Mouse (Mus musculus): Measurements from ENCODE around the gene Entpd1. TPM values are rescaled to one million over a fixed set of nuclear protein-coding genes. Genes with fewer than 3 reads are reported as not detected.

Entpd1 gene
- total and polyA plus RNA-seq, 3 experiments: 13.0 to 26.4 (median 22.1) TPM

DNA sequence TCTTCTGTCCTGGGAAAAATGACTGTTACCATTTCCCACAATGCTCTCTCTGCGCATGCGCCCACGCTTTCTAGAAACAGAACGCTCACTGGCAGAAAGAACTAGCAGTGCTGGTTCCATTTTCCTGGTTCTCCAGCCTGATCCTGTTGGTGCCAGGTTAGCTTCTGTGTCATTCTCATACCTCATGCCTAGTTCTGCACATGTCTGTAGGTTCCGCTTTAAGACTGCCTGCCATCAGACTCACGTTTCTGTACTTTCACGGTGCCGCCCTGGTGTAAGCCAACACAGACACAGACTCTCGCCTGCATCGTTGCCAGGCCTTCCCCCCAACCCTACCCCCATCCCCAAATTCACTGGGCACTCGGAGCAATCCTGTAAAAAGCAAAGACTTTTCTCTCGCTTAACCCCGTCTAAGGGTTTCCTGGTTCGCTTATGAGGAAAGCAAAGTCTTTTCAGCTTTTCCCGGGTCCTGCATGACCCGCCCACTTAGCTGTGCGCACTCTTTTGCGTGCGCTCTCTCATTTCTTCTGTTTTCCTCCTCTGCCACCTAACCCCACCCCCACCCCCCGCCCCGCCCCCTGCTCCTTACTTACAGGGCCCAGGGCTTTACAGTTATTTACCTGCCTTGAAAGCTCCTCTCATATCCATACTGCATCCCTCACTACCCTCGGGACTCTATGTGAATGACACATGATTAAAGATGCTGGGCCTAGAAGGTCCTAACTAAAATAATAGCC is 150.0 kb downstream of the Entpd1 start:
- peak; percentile 23 to 30 for DNase-seq
- WGBS: 33% methylated on average over 22 of the region's 22 CpGs
- TF ChIP-seq POLR2A (IDR thresholded peaks at IDR 0.05; ENCODE audit: insufficient read depth, low read depth, low read length) (no peak), CTCF (IDR thresholded peaks at IDR 0.05) (no peak), EP300 (IDR thresholded peaks at IDR 0.05; ENCODE audit: insufficient read depth, low read depth, low read length) (no peak)
- H3K27ac ChIP-seq: no peak overlapping the region
- H3K36me3 ChIP-seq (ENCODE audit: control insufficient read depth, insufficient read depth, low read length): no peaks in the 10 kb centered on the region
- intact Hi-C loops (cut with DNase I): no loop called here
- H3K9ac ChIP-seq (ENCODE audit: low read depth, low read length): no peak overlapping the region
- H3K4me1 ChIP-seq (ENCODE audit: control insufficient read depth, insufficient read depth, low read length): no peaks in the 10 kb centered on the region
- peak overlapping the region; percentile 22 for H3K4me3 ChIP-seq
- no peaks in the 10 kb centered on the region for H3K79me2 ChIP-seq (replicated peaks; ENCODE audit: control insufficient read depth, insufficient read depth, low read length)
- no peaks in the 10 kb centered on the region; the same call in 1 of the 2 replicates for H3K27me3 ChIP-seq (ENCODE audit: control insufficient read depth, insufficient read depth, low read length)

- intact Hi-C loops (cut with DNase I): no loop called here
- WGBS: 72% methylated on average over 2 of the region's 2 CpGs
- no peak for DNase-seq
Observed at GRCm38 (mm10) chr19:40767189-40767588, 155.0 kb downstream of the Entpd1 start.

GRCm38 (mm10) chr19:40769341-40769770 is 157.2 kb downstream of the Entpd1 start:
- H3K79me2 ChIP-seq (replicated peaks; ENCODE audit: control insufficient read depth, insufficient read depth, low read length): no peaks in the 10 kb centered on the region
- WGBS: 14% methylated on average over 7 of the region's 7 CpGs
- intact Hi-C loops (cut with DNase I): no loop called here
- no peak overlapping the region for H3K27ac ChIP-seq
- H3K4me1 ChIP-seq (ENCODE audit: control insufficient read depth, insufficient read depth, low read length): no peaks in the 10 kb centered on the region
- H3K4me3 ChIP-seq: no peak overlapping the region
- TF ChIP-seq CTCF (IDR thresholded peaks at IDR 0.05) (no peak), POLR2A (IDR thresholded peaks at IDR 0.05; ENCODE audit: insufficient read depth, low read depth, low read length) (no peak), EP300 (IDR thresholded peaks at IDR 0.05; ENCODE audit: insufficient read depth, low read depth, low read length) (no peak)
- no peak overlapping the region for H3K9ac ChIP-seq (ENCODE audit: low read depth, low read length)
- H3K27me3 ChIP-seq (ENCODE audit: control insufficient read depth, insufficient read depth, low read length): no peaks in the 10 kb centered on the region
- no peak for DNase-seq
- no peaks in the 10 kb centered on the region for H3K36me3 ChIP-seq (ENCODE audit: control insufficient read depth, insufficient read depth, low read length)

More at GRCm38 (mm10) chr19:40767189-40767588, 155.0 kb downstream of the Entpd1 start:
- H3K4me1 ChIP-seq (ENCODE audit: control insufficient read depth, insufficient read depth, low read length): no peaks in the 10 kb centered on the region
- H3K9ac ChIP-seq (ENCODE audit: low read depth, low read length): no peak overlapping the region
- no peaks in the 10 kb centered on the region for H3K36me3 ChIP-seq (ENCODE audit: control insufficient read depth, insufficient read depth, low read length)
- H3K79me2 ChIP-seq (replicated peaks; ENCODE audit: control insufficient read depth, insufficient read depth, low read length): no peaks in the 10 kb centered on the region
- no peak overlapping the region for H3K4me3 ChIP-seq
- no peak for TF ChIP-seq CTCF (IDR thresholded peaks at IDR 0.05)
- no peak for TF ChIP-seq EP300 (IDR thresholded peaks at IDR 0.05; ENCODE audit: insufficient read depth, low read depth, low read length)
- no peak for TF ChIP-seq POLR2A (IDR thresholded peaks at IDR 0.05; ENCODE audit: insufficient read depth, low read depth, low read length)
- no peaks in the 10 kb centered on the region; the same call in 1 of the 2 replicates for H3K27me3 ChIP-seq (ENCODE audit: control insufficient read depth, insufficient read depth, low read length)
- H3K27ac ChIP-seq: no peak overlapping the region

DNA sequence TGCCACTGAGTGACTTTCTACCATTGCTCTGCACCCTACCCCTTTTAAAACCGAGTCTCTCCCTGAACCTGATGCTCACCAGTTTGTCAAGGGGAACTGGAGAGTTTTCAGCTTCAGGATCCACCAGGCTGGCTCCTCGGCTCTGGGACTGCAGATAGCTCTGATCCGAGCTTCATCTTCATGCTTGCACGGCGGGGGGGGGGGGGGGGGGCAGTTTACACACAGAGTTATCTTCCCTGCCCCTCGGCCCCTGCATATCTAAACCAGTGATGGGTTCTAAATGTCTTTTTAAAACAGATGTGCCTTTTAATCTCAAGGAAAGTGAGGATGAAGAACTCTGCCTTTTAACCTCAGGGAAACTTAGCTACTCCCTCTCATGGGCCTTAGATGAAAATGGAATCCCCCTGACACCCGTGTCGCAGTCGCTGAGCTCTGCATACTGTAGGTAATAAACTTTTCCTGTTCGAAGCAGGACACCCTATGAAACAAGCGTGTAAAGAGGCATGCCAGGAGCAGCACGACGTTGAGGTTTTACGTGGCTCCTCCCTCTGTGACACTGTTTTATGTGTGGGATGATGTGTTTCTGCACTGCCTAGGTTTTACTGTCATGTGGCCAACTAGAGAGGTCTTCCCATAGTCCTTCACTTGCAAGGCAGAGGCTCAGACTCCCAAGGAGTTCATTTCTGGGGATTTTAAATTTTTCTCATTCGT is 176.0 kb downstream of the Entpd1 start:
- H3K4me1 ChIP-seq (ENCODE audit: control insufficient read depth, insufficient read depth, low read length): no peaks in the 10 kb centered on the region
- H3K27me3 ChIP-seq (ENCODE audit: control insufficient read depth, insufficient read depth, low read length): no peaks in the 10 kb centered on the region
- no peak overlapping the region for H3K27ac ChIP-seq
- no peaks in the 10 kb centered on the region for H3K79me2 ChIP-seq (replicated peaks; ENCODE audit: control insufficient read depth, insufficient read depth, low read length)
- H3K9ac ChIP-seq (ENCODE audit: low read depth, low read length): no peak overlapping the region
- TF ChIP-seq POLR2A (IDR thresholded peaks at IDR 0.05; ENCODE audit: insufficient read depth, low read depth, low read length) (no peak), EP300 (IDR thresholded peaks at IDR 0.05; ENCODE audit: insufficient read depth, low read depth, low read length) (no peak), CTCF (IDR thresholded peaks at IDR 0.05) (no peak)
- H3K36me3 ChIP-seq (ENCODE audit: control insufficient read depth, insufficient read depth, low read length): no peaks in the 10 kb centered on the region
- no peak for DNase-seq
- WGBS: 65% methylated on average over 15 of the region's 15 CpGs
- intact Hi-C loops (cut with DNase I): no loop called here
- H3K4me3 ChIP-seq: no peak overlapping the region

- no peaks in the 10 kb centered on the region for H3K4me1 ChIP-seq (ENCODE audit: control insufficient read depth, insufficient read depth, low read length)
- TF ChIP-seq EP300 (IDR thresholded peaks at IDR 0.05; ENCODE audit: insufficient read depth, low read depth, low read length): no peak
- TF ChIP-seq POLR2A (IDR thresholded peaks at IDR 0.05; ENCODE audit: insufficient read depth, low read depth, low read length): no peak
- no peak for TF ChIP-seq CTCF (IDR thresholded peaks at IDR 0.05)
- intact Hi-C loops (cut with DNase I): no loop called here
- no peaks in the 10 kb centered on the region for H3K36me3 ChIP-seq (ENCODE audit: control insufficient read depth, insufficient read depth, low read length)
- no peak overlapping the region for H3K4me3 ChIP-seq
- no peaks in the 10 kb centered on the region for H3K27me3 ChIP-seq (ENCODE audit: control insufficient read depth, insufficient read depth, low read length)
- H3K27ac ChIP-seq: no peak overlapping the region
- no peaks in the 10 kb centered on the region for H3K79me2 ChIP-seq (replicated peaks; ENCODE audit: control insufficient read depth, insufficient read depth, low read length)
- DNase-seq: no peak
- WGBS: 60% methylated on average over 2 of the region's 2 CpGs
- H3K9ac ChIP-seq (ENCODE audit: low read depth, low read length): no peak overlapping the region
Observed at GRCm38 (mm10) chr19:40788715-40789084, 176.5 kb downstream of the Entpd1 start.

Other genes starting within 250 kb of the Entpd1 start
- 100 to 1,000 TPM; 638 to 971 TPM for gene Sorbs1, start 98.6 kb upstream of the Entpd1 start, total RNA-seq (2021)
- gene Sorbs1, start 98.6 kb upstream of the Entpd1 start, polyA plus RNA-seq (2012; rRNA removed): 185 and 253 TPM in 2 replicates
- 1 to 10 TPM; 4.4 to 7.9 TPM for gene Aldh18a1, start 23.9 kb upstream of the Entpd1 start, total RNA-seq (2021)
- 7.6 and 12.4 TPM in 2 replicates for gene Aldh18a1, start 23.9 kb upstream of the Entpd1 start, polyA plus RNA-seq (2012; rRNA removed)
- 1 to 10 TPM; 6.5 to 7.6 TPM for gene Tctn3, start 133 bp upstream of the Entpd1 start, total RNA-seq (2021)
- gene Tctn3, start 133 bp upstream of the Entpd1 start, polyA plus RNA-seq (2012; rRNA removed): 7.7 and 10.5 TPM in 2 replicates
- not detected for gene Cc2d2b, start 136.4 kb downstream of the Entpd1 start, total RNA-seq (2021)
- not detected in 2 replicates for gene Cc2d2b, start 136.4 kb downstream of the Entpd1 start, polyA plus RNA-seq (2012; rRNA removed)
- gene Ccnj, start 218.9 kb downstream of the Entpd1 start, total RNA-seq (2021): 1 to 10 TPM; 4.3 to 4.9 TPM
- 4.2 and 7.0 TPM in 2 replicates for gene Ccnj, start 218.9 kb downstream of the Entpd1 start, polyA plus RNA-seq (2012; rRNA removed)